Mouse (Mus musculus): Measurements from ENCODE around the gene Glycam1.

- TF ChIP-seq CTCF (IDR thresholded peaks at IDR 0.05; ENCODE audit: extremely low read depth, insufficient read depth, low read length) (no peak), POLR2A (IDR thresholded peaks at IDR 0.05; ENCODE audit: extremely low read depth, insufficient read depth, low read length) (peak; percentile 26; the same call in 1 of the 2 replicates)
Measured at GRCm38 (mm10) chr15:103537822-103538213, 27.1 kb downstream of the Glycam1 start, which contains the start of gene Ppp1r1a.

Measured in cortical plate, adult 2 months (tissue).